Mouse (Mus musculus): ENCODE measurements at regions not wholly inside any gene's neighbourhood (a gene's known extent, or its start where the extent isn't known, plus 50 kb on each side); places are given as distances from the start of the nearest gene placed in this dataset.

DNA sequence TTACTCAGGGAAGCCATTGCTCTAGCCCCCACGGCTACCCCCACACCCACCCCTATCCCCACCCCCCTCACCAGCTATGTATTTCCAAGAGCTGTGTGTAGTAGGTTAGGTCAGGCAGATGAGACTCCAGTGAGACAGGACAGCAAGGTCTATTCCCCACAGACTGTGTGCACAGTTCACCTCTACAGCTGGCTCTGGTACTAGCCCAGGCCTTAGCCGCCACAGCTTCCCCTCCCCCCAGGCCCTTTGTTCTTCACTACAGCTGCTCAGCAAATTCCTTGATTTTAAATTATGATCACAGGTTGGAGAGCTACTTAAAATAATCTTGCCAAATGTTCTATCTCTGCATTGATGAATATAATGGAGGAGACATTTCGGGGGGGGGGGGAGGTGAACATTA, 119.8 kb downstream of the Tomm20 start:
- H3K27ac ChIP-seq (ENCODE audit: control insufficient read depth, low read depth, low read length): no peak overlapping the region
- no peak for DNase-seq (ENCODE audit: low read depth, low spot score)

DNA sequence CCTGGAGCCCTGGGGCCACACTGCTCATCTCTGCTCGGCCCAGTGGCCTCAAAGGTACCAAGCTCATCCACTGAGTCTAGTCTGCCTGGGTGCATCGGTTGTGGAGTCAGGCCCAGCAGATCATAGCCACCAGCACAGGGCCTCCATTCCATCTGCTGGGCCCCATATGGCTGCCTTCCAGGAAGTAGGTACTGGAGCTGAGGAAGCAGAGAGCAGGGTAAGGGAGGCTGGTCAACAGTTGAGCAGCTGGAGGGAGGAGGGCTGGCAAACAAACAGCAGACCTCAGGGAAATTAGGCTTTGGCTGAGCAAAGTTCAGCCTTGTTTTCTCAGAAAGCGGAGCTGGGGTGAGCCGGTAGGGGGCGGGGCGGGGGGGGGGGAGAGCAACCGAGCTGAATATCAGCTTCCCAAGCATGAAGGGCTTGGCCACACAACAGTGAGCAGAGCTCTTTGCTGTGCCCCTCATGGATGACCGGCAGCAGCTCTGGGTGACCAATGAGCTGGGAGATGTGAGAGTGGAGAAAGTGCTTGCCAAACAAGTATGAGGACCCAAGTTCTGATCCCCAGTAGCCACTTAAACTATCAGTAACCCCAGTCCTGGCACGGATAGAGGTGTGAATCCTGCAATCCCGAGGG, 121.0 kb downstream of the Tomm20 start:
- Histone ChIP-seq H3K27me3 (ENCODE audit: control insufficient read depth in 1 of 2, insufficient read depth in 2 of 2, low read length in 2 of 2) (no peaks in the 10 kb centered on the region), H3K27ac (ENCODE audit: control insufficient read depth, low read depth, low read length) (peak overlapping the region; percentile 30), H3K79me2 (ENCODE audit: control insufficient read depth, insufficient read depth, low read length, poor library complexity) (no peaks in the 10 kb centered on the region), H3K36me3 (ENCODE audit: control insufficient read depth in 1 of 2, insufficient read depth in 2 of 2, low read length in 2 of 2) (peaks cover 0 to 42% of the 10 kb centered on the region in 2 experiments; a peak in 2 of 4 replicates), H3K4me3 (ENCODE audit: control insufficient read depth in 1 of 2, insufficient read depth in 1 of 2, low read depth in 2 of 2, low read length in 2 of 2) (no peak overlapping the region), H3K4me1 (ENCODE audit: control insufficient read depth in 1 of 2, insufficient read depth in 2 of 2, low read length in 2 of 2) (peaks cover 32 to 52% of the 10 kb centered on the region in 2 experiments), H3K9ac (ENCODE audit: control insufficient read depth, low read depth, low read length, poor library complexity, severe bottlenecking) (peak overlapping the region; percentile 36; the same call in 1 of the 2 replicates), H3K9me3 (replicated peaks; ENCODE audit: insufficient read depth, low read length) (no peaks in the 10 kb centered on the region)
- TF ChIP-seq ZKSCAN1 (IDR thresholded peaks at IDR 0.05; ENCODE audit: low read depth, low read length): no peak
- no peak for TF ChIP-seq POLR2A (IDR thresholded peaks at IDR 0.05; ENCODE audit: control insufficient read depth in 1 of 2, insufficient read depth in 1 of 2, low read depth in 1 of 2, low read length in 2 of 2, poor library complexity in 1 of 2)
- no peak for TF ChIP-seq E2F4 (IDR thresholded peaks at IDR 0.05; ENCODE audit: borderline replicate concordance, low read depth, low read length)
- TF ChIP-seq KAT2A (conservative IDR thresholded peaks at IDR 0.05; ENCODE audit: low read depth, low read length): no peak
- TF ChIP-seq GATA1 (IDR thresholded peaks at IDR 0.05; ENCODE audit: low read depth, low read length): no peak
- TF ChIP-seq ELF1 (IDR thresholded peaks at IDR 0.05; ENCODE audit: low read depth, low read length): peak; percentile 44; the same call in 1 of the 2 replicates
- TF ChIP-seq BHLHE40 (IDR thresholded peaks at IDR 0.05; ENCODE audit: borderline replicate concordance, low read depth, low read length): no peak
- TF ChIP-seq NRF1 (IDR thresholded peaks at IDR 0.05; ENCODE audit: insufficient read depth, low read depth, low read length, poor library complexity, severe bottlenecking): no peak
- no peak for TF ChIP-seq TAL1 (IDR thresholded peaks at IDR 0.05; ENCODE audit: low read length)
- DNase-seq (ENCODE audit: low read depth, low spot score): peak; percentile 43

More for the DNA sequence above, 119.8 kb downstream of the Tomm20 start:
- Histone ChIP-seq H3K27me3 (ENCODE audit: control insufficient read depth in 1 of 2, insufficient read depth in 2 of 2, low read length in 2 of 2) (no peaks in the 10 kb centered on the region), H3K9ac (ENCODE audit: control insufficient read depth, low read depth, low read length, poor library complexity, severe bottlenecking) (no peak overlapping the region), H3K4me3 (ENCODE audit: control insufficient read depth in 1 of 2, insufficient read depth in 1 of 2, low read depth in 2 of 2, low read length in 2 of 2) (no peak overlapping the region), H3K36me3 (ENCODE audit: control insufficient read depth in 1 of 2, insufficient read depth in 2 of 2, low read length in 2 of 2) (peaks cover 0 to 37% of the 10 kb centered on the region in 2 experiments; a peak in 2 of 4 replicates), H3K4me1 (ENCODE audit: control insufficient read depth in 1 of 2, insufficient read depth in 2 of 2, low read length in 2 of 2) (peaks cover 29 to 54% of the 10 kb centered on the region in 2 experiments), H3K9me3 (replicated peaks; ENCODE audit: insufficient read depth, low read length) (no peaks in the 10 kb centered on the region), H3K79me2 (ENCODE audit: control insufficient read depth, insufficient read depth, low read length, poor library complexity) (no peaks in the 10 kb centered on the region)
- TF ChIP-seq E2F4 (IDR thresholded peaks at IDR 0.05; ENCODE audit: borderline replicate concordance, low read depth, low read length): no peak
- TF ChIP-seq MAX (IDR thresholded peaks at IDR 0.05; ENCODE audit: low read length): no peak
- no peak for TF ChIP-seq KAT2A (conservative IDR thresholded peaks at IDR 0.05; ENCODE audit: low read depth, low read length)
- TF ChIP-seq GATA1 (IDR thresholded peaks at IDR 0.05; ENCODE audit: low read depth, low read length): no peak
- TF ChIP-seq GABPA (IDR thresholded peaks at IDR 0.05; ENCODE audit: low read depth, low read length): no peak
- TF ChIP-seq SMC3 (IDR thresholded peaks at IDR 0.05; ENCODE audit: low read depth, low read length): no peak

DNA sequence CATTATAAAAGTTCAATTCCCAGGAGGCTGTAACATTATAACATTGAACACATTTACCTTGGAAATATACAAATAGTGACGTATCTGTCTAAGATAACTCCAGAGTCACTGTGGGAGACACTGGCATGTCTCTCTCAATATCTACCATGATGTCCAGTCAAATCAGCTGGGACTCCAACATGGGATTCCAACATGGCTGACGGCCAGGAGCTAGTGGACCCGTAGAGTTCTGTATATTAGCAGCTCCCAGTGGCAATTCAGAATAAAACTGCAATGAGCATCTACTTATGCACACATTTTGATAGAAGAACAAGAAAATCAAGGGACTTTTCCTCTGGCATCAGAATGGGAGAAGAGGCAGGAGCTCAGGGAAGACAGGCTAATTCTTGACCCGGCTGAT, 123.4 kb downstream of the Tomm20 start:
- Histone ChIP-seq H3K36me3 (ENCODE audit: control insufficient read depth in 1 of 2, insufficient read depth in 2 of 2, low read length in 2 of 2) (peaks cover 0 to 35% of the 10 kb centered on the region in 2 experiments; a peak in 2 of 4 replicates), H3K9ac (ENCODE audit: control insufficient read depth, low read depth, low read length, poor library complexity, severe bottlenecking) (no peak overlapping the region), H3K4me1 (ENCODE audit: control insufficient read depth in 1 of 2, insufficient read depth in 2 of 2, low read length in 2 of 2) (peaks cover 27 to 46% of the 10 kb centered on the region in 2 experiments), H3K27me3 (ENCODE audit: control insufficient read depth in 1 of 2, insufficient read depth in 2 of 2, low read length in 2 of 2) (no peaks in the 10 kb centered on the region), H3K4me3 (ENCODE audit: control insufficient read depth in 1 of 2, insufficient read depth in 1 of 2, low read depth in 2 of 2, low read length in 2 of 2) (no peak overlapping the region), H3K27ac (ENCODE audit: control insufficient read depth, low read depth, low read length) (no peak overlapping the region), H3K79me2 (ENCODE audit: control insufficient read depth, insufficient read depth, low read length, poor library complexity) (no peaks in the 10 kb centered on the region), H3K9me3 (replicated peaks; ENCODE audit: insufficient read depth, low read length) (no peaks in the 10 kb centered on the region)
- no peak for TF ChIP-seq ZKSCAN1 (IDR thresholded peaks at IDR 0.05; ENCODE audit: low read depth, low read length)
- no peak for TF ChIP-seq ZMIZ1 (IDR thresholded peaks at IDR 0.05; ENCODE audit: low read depth, low read length)
- TF ChIP-seq MYC (IDR thresholded peaks at IDR 0.05; ENCODE audit: low read depth, low read length): no peak
- TF ChIP-seq NRF1 (IDR thresholded peaks at IDR 0.05; ENCODE audit: insufficient read depth, low read depth, low read length, poor library complexity, severe bottlenecking): no peak
- TF ChIP-seq KAT2A (conservative IDR thresholded peaks at IDR 0.05; ENCODE audit: low read depth, low read length): no peak
- no peak for TF ChIP-seq RCOR1 (IDR thresholded peaks at IDR 0.05; ENCODE audit: low read depth, low read length)
- no peak for TF ChIP-seq USF1 (IDR thresholded peaks at IDR 0.05; ENCODE audit: low read depth, low read length)
- no peak for TF ChIP-seq TCF12 (IDR thresholded peaks at IDR 0.05; ENCODE audit: low read depth, low read length)
- no peak for TF ChIP-seq POLR2A (IDR thresholded peaks at IDR 0.05; ENCODE audit: control insufficient read depth in 1 of 2, insufficient read depth in 1 of 2, low read depth in 1 of 2, low read length in 2 of 2, poor library complexity in 1 of 2)
- no peak for DNase-seq (ENCODE audit: low read depth, low spot score)
